Mouse (Mus musculus) splenic B cell, adult 2 months (primary cell): Measurements from ENCODE around the gene Klf4.

Experiments
- DNase-seq: peaks from one replicate; pipeline ENCODE4 v3.0.0-alpha.2; 2011; ENCODE audit warnings: low read depth, low spot score
- H3K27me3 ChIP-seq: 2 replicates; pipeline ENCODE4 v1.6.1; 2012; ENCODE audit warnings: mild to moderate bottlenecking, low read length, moderate library complexity, mixed read lengths; ENCODE audit not compliant: control insufficient read depth, poor library complexity, insufficient read depth, severe bottlenecking
- H3K36me3 ChIP-seq: 2 replicates; pipeline ENCODE4 v1.6.1; 2012; ENCODE audit warnings: mild to moderate bottlenecking, low read length, moderate library complexity, mixed read lengths; ENCODE audit not compliant: control insufficient read depth, poor library complexity, insufficient read depth, severe bottlenecking

Klf4 gene

DNA sequence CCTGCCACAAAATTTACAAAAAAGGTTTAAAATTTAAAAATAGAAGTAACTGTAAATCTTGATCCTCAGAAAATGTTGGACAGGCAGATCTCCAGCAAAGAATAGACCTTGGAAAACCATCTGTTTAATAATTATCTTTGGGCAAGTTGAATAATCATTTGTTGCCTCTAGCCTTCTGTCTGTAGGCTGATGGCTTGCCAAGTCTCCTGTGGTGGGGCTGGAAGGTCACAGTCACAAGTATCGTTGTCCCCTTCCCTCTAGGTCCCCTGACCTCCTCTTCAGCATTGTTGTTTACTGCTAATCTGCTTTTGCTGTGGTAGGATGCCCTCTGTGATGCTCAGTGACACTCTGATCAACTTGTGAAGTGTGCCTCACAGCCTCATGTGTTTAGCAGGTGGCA is 33.6 kb downstream of the Klf4 start:
- Histone ChIP-seq H3K27me3 (no peaks in the 10 kb centered on the region), H3K36me3 (no peaks in the 10 kb centered on the region)
- DNase-seq, result no peak

DNA sequence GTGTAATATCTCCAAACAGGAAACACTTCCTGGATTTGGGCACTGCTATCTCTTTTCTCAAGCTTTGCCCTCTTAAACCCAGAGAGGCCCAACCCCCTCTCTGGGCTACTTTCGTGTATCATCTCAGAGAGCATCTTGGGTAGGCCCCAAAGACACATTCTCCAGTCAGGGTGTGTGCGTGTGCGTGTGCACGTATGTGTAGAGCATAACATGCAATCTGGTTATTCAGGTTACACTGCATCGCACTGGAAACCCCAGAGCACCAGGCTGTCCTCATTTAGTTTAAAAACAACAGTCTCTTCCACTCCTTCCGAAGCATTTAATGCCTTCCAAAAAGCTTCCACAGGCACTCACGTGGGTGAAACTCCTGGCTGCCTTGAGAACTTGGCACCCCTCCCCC is 35.9 kb downstream of the Klf4 start:
- Histone ChIP-seq H3K27me3 (no peaks in the 10 kb centered on the region), H3K36me3 (no peaks in the 10 kb centered on the region)
- no peak for DNase-seq

DNA sequence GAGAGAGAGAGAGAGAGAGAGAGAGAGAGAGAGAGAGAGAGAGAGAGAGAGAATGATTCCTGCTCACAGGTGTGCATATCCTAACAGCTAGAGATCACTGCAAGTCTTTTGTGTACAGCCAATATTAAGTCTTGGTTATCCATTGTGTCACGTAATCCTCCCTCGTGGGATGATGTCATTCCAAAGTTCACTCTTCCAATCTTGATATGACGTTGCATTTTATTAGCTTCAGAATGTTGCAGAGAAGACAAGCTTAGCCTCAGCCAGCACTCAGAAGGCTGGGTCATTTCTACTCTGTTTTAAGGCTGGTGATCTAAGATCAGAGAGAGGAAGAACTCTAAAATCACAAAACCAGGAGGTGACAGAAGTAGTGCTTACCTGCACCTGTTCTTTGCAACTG is 39.0 kb downstream of the Klf4 start:
- no peak for DNase-seq
- Histone ChIP-seq H3K27me3 (no peaks in the 10 kb centered on the region), H3K36me3 (no peaks in the 10 kb centered on the region)

DNA sequence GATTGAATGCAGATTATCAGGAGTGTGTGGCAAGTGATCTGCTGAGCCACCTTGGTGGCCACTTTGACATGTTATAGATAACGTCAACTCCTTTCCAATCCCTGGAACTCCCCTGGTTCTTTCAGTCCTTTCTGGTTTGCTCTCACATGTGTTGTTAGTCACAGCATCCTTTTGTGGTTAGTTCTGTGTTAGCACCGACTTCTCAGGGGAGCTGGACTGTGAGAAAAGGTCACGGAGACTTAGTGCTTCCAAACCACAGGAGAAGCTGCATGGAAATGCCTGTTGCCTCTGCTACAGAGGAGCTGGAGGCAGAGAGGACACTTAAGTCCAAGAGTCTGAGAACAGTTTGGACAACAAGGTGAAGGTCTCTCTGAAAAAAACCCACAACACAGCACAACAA is 42.9 kb downstream of the Klf4 start:
- no peak for DNase-seq
- H3K27me3 ChIP-seq, result no peaks in the 10 kb centered on the region
- H3K36me3 ChIP-seq, result no peaks in the 10 kb centered on the region

DNA sequence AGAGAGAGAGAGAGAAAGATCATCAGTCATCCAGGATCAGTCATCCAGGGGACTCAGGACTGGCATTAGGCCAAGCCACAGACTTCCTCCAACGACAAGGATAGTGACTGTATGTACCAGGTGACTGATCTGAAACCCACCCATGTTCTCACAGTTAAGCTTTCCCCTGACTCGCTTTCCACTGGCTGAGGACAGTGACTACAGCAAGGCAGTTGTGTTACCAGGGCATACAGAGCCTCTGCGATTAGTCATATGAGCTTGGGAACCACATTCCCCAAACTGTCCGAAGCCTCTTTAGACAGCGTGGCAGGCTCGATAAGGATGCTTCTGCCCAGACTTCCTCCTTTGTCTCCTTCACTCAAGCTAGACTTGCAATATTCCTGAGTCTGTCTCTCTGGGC is 43.7 kb downstream of the Klf4 start:
- peak; percentile 23 for DNase-seq
- no peaks in the 10 kb centered on the region for H3K36me3 ChIP-seq

DNA sequence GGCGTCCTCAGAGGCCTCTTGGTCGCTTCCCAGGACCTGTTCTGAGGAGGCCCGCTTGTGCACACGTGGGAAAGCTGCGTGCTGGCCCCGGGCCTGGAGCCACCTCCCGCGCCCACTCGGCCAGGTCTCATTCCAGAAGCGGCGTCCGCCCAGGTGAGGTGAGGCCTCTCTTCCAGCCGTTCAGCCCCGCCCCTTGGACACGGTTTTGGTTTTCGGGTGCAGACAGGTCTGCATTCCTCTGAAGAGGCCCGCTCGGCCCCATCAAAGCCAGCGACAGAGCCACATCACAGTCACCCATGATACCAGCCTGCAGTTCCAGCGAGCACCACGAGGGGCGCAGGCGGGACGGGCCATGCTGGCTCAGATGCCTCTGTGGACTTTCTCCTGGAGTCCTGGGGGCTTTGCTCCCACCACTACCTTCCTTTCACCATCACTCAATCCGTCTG is 51.9 kb downstream of the Klf4 start:
- H3K27me3 ChIP-seq, result no peaks in the 10 kb centered on the region
- peak; percentile 64 for DNase-seq
- no peaks in the 10 kb centered on the region for H3K36me3 ChIP-seq

More for the DNA sequence above, 43.7 kb downstream of the Klf4 start:
- no peaks in the 10 kb centered on the region for H3K27me3 ChIP-seq

DNA sequence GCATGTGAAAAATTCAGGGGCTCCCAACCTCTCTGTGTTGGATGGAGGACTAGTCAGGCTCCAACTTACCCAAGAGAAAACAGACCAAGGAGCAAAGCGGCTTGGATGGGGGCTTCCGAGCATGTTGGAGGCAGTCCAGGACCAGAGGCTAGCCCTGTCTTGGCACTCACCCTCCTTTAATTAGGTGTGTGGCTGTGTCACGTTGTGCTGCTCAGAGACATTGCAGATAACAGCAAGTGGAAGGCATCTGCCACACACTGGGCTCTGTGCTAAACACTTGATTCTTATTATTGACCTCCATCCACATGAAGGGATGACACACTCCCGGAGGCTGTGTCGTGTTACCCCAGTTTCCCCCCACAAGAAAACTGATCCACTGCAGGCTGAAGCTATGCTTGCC is 53.9 kb downstream of the Klf4 start:
- H3K27me3 ChIP-seq, result no peaks in the 10 kb centered on the region
- H3K36me3 ChIP-seq, result no peaks in the 10 kb centered on the region
- no peak for DNase-seq

DNA sequence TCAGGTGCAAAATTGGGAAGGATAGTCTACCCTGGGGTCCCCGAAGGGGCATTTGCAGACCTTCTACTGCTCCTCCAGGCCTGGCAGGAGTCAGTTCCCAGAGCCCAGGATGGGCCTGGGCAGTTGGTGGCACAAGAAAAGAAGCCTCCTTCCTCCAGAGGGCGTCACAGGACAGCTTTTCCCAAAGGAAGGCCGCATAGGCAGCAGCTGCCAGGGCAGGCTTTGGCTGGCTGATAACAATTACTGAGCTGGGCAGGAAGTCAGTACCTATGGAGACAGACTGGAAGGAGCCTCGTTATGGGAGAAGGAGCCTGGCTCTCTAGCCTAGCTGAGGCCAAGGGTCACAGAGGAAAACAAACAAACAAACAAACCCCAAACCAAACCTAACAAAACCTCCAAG is 54.3 kb downstream of the Klf4 start:
- DNase-seq, result peak; percentile 19
- H3K27me3 ChIP-seq, result no peaks in the 10 kb centered on the region
- no peaks in the 10 kb centered on the region for H3K36me3 ChIP-seq

DNA sequence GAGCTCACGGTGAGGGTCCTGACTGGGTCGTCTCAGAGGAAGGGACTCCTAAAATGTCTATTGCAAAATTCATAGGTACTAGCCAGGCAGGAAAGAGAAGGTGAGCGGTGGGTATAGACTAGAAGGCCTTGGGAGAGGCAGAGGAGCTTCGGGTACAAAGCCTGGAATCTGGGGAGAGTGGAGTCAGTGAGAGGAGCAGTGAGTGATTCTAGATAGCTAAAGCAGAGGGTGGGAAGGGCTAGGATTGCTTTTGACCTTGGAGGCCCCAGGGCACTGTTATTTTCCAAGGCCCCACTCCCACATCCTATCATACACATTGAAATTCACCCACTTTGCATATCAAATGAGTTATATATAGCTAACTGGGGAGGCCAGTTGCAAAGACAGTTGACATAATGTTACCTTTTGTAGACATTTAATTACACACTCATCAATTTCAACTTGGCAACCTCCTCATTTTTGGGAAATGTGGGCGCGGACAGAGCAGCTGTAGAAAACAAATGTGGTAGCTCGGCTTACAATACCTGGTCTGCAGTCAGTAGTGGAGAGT is 55.0 kb downstream of the Klf4 start:
- no peaks in the 10 kb centered on the region for H3K27me3 ChIP-seq
- H3K36me3 ChIP-seq, result no peaks in the 10 kb centered on the region
- DNase-seq, result no peak
